Mouse (Mus musculus) C2C12 (cell line): ENCODE data around the gene Elavl4. TPM values are rescaled to one million over a fixed set of nuclear protein-coding genes. Genes with fewer than 3 reads are reported as not detected.

Experiments
- polyA plus RNA-seq: library from polyadenylated mRNA; unstranded; fragments of >200 nt; fragmentation: generic; extraction: Trizol; gene quantifications from one replicate; pipeline ENCODE4 v1.2.1, GENCODE M21; 2012; ENCODE audit warnings: missing spikeins

The Elavl4 gene
- polyA plus RNA-seq, 1 experiment, result not detected

Other genes with a start within 250 kb of the Elavl4 start
- gene Agbl4, start 45.8 kb upstream of the Elavl4 start, polyA plus RNA-seq, result not detected